Mouse (Mus musculus) hindbrain, postnatal 0 days (tissue): ENCODE measurements around the gene Wwox. TPM values are rescaled to one million over a fixed set of nuclear protein-coding genes. Genes with fewer than 3 reads are reported as not detected.

ENCODE experiments used
- ATAC-seq: fragments of 200-750 bp; cut with Nextera tagmentation; 2 replicates; pipeline ENCODE4 v1.8.0; 2017; ENCODE audit warnings: mild to moderate bottlenecking, moderate TSS enrichment, moderate library complexity
- DNase-seq: peaks from one replicate; pipeline ENCODE4 v3.0.0-alpha.2; 2015; ENCODE audit warnings: low spot score
- H3K27ac ChIP-seq: fragments of 300-500 bp; sonication (generic); 2 replicates; pipeline ENCODE4 v1.5.1; 2014; ENCODE audit warnings: mild to moderate bottlenecking
- H3K27me3 ChIP-seq: fragments of 300-500 bp; sonication (generic); 2 replicates; pipeline ENCODE4 v1.6.1; 2014; ENCODE audit warnings: low read length, mixed read lengths; ENCODE audit not compliant: insufficient read depth
- H3K36me3 ChIP-seq: fragments of 300-500 bp; sonication (generic); 2 replicates; pipeline ENCODE4 v1.6.1; 2014; ENCODE audit warnings: low read length, mixed read lengths; ENCODE audit not compliant: insufficient read depth
- H3K4me1 ChIP-seq: fragments of 300-500 bp; sonication (generic); 2 replicates; pipeline ENCODE4 v1.6.1; 2014; ENCODE audit warnings: antibody characterized with exemption, low read length, mixed read lengths; ENCODE audit not compliant: insufficient read depth
- H3K4me2 ChIP-seq: fragments of 300-500 bp; sonication (generic); 2 replicates; pipeline ENCODE4 v1.6.1; 2014; ENCODE audit warnings: low read depth, mild to moderate bottlenecking, low read length, moderate library complexity, mixed read lengths
- H3K4me3 ChIP-seq: fragments of 300-500 bp; sonication (generic); 2 replicates; pipeline ENCODE4 v1.5.1; 2014; ENCODE audit warnings: low read length
- H3K9ac ChIP-seq: fragments of 300-500 bp; sonication (generic); replicated peaks from 2 replicates; pipeline ENCODE4 v1.6.1; 2014; ENCODE audit warnings: mild to moderate bottlenecking, low read length, moderate library complexity, mixed read lengths
- H3K9me3 ChIP-seq: fragments of 300-500 bp; sonication (generic); 2 replicates; pipeline ENCODE4 v1.6.1; 2016; ENCODE audit warnings: low read length, mixed read lengths
- CTCF ChIP-seq: IDR thresholded peaks from 2 replicates; pipeline ENCODE4 v1.5.1; 2016; ENCODE audit warnings: antibody characterized with exemption, control low read depth, low read depth
- WGBS: fragments of 180-500 bp; shearing (Covaris S2); extraction: QIAGEN DNeasy Blood & Tissue Kit; methylation state at CpG from one replicate; pipeline ENCODE4 v1.1.7; 2014; 5-methylcytosine and 5-hydroxymethylcytosine counted together
- polyA plus RNA-seq: library from polyadenylated mRNA; unstranded; fragments of >200 nt; fragmentation: Nextera tagmentation; extraction: Ambion mirVana; gene quantifications from 2 replicates; pipeline ENCODE4 v1.2.1, GENCODE M21; 2015
- total RNA-seq: library from RNA; depleted of rRNA; stranded (reverse); fragments of >200 nt; gene quantifications from 2 replicates; pipeline ENCODE4 v1.2.3, GENCODE M21; 2014; rRNA removed

The Wwox gene
- total and polyA plus RNA-seq, 2 experiments from 2014 or later = 17.1 to 19.8 TPM

DNA sequence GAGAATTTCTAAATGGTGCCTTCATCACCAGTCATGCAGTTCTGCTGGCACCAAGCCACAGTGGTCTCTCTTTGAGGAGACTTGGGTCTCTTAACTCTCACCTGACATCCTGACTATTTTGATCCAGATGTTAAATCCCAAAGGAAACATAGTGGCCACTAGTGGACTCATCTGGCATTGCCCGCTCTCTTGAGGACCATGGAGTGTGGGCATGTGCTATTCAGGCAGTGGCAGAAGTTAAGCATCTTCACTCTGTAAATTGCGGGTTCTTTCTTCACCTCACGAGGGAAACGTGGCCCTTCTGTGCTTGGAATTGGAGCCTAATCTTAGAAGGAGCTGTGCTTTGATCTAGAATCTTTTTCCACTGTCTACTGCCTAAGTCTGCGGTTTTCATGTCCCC, 956.4 kb downstream of the Wwox start:
- H3K36me3 ChIP-seq = no peaks in the 10 kb centered on the region
- peak; percentile 60 for TF ChIP-seq CTCF
- no peak overlapping the region for H3K4me2 ChIP-seq
- ATAC-seq (no peak), DNase-seq (no peak)
- no peak overlapping the region for H3K4me3 ChIP-seq
- H3K27me3 ChIP-seq = no peaks in the 10 kb centered on the region
- no peak overlapping the region for H3K9ac ChIP-seq
- no peaks in the 10 kb centered on the region for H3K4me1 ChIP-seq
- H3K9me3 ChIP-seq = no peaks in the 10 kb centered on the region
- 78% methylated on average over 5 of the region's 5 CpGs for WGBS
- H3K27ac ChIP-seq = no peak overlapping the region

GRCm38 (mm10) chr8:115397981-115398380, 958.5 kb downstream of the Wwox start:
- TF ChIP-seq CTCF = no peak

DNA sequence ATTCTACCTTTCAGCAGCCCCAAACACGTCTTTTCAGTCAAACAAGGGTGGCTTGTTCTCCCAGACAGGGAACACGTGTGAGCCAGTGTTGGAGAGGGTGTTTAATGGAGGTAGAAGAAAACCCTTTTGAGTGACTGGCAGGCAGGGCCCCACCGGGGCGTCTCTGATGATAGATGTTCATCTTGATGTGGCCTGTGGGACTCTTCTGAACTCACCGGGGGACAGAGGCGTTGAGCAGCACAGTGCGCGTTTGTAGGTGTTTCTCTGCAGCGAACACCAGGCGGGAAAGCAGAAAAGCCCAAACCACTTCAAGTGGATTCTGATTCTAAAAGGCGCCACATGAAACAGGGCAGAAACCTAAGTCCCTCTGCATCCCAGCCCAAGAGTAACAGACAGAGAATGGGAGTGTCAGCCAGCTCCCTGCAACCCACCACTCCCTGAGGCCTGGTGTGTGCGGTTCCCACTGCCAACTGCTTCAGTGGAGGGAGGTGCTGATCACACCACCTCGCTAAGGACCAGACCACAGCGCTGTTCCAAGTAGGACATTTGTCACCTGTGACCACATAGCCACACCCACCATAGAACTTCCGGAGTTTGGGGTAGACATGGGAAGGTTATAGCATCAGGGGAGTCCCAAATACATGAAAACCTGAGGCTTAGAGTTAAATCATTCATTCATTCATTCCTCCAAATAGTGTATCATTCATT, 960.7 kb downstream of the Wwox start:
- ATAC-seq = no peak
- DNase-seq = no peak
- Histone ChIP-seq H3K27me3 (no peaks in the 10 kb centered on the region), H3K9ac (no peak overlapping the region), H3K9me3 (no peaks in the 10 kb centered on the region), H3K4me1 (no peaks in the 10 kb centered on the region), H3K27ac (no peak overlapping the region), H3K4me2 (no peak overlapping the region), H3K4me3 (no peak overlapping the region), H3K36me3 (no peaks in the 10 kb centered on the region)
- WGBS = 81% methylated on average over 15 of the region's 15 CpGs
- no peak for TF ChIP-seq CTCF

More at GRCm38 (mm10) chr8:115397981-115398380, 958.5 kb downstream of the Wwox start:
- no peak overlapping the region for H3K4me3 ChIP-seq
- no peak overlapping the region for H3K9ac ChIP-seq
- WGBS = 85% methylated on average over 3 of the region's 3 CpGs
- H3K4me2 ChIP-seq = no peak overlapping the region
- no peaks in the 10 kb centered on the region for H3K36me3 ChIP-seq
- no peaks in the 10 kb centered on the region for H3K9me3 ChIP-seq
- ATAC-seq (no peak), DNase-seq (no peak)
- no peaks in the 10 kb centered on the region for H3K4me1 ChIP-seq
- H3K27ac ChIP-seq = no peak overlapping the region
- no peaks in the 10 kb centered on the region for H3K27me3 ChIP-seq

Other genes starting within 250 kb of the Wwox start
- 160 and 175 TPM in 2 replicates for gene Vat1l, start 234.0 kb upstream of the Wwox start, total RNA-seq
- 62.2 and 74.0 TPM in 2 replicates for gene Vat1l, start 234.0 kb upstream of the Wwox start, polyA plus RNA-seq
- gene Clec3a, start 21.6 kb upstream of the Wwox start, total RNA-seq = 0.84 TPM in 1 of 2 replicates, not detected in the other
- gene Clec3a, start 21.6 kb upstream of the Wwox start, polyA plus RNA-seq = 0.44 TPM in 1 of 2 replicates, not detected in the other